Mouse (Mus musculus) right cerebral cortex, adult 2 months (tissue): Measurements from ENCODE around the gene Ccs.
"Not testable (repeated sequence)": the region's sequence is repeated elsewhere in the genome, so short reads cannot be mapped to it uniquely, and the experiment has no call there.

Experiments used
- DNase-seq, 2 experiments: peaks; one replicate each; pipeline ENCODE4 v3.0.0; 2021 to 2022; ENCODE audit warnings: low spot score in 2 of 2

Ccs gene

GRCm38 (mm10) chr19:4836096-4836495, 3.0 kb downstream of the Ccs start:
- DNase-seq = no peak

GRCm38 (mm10) chr19:4833977-4834376, 5.2 kb downstream of the Ccs start:
- DNase-seq = no peak

DNA sequence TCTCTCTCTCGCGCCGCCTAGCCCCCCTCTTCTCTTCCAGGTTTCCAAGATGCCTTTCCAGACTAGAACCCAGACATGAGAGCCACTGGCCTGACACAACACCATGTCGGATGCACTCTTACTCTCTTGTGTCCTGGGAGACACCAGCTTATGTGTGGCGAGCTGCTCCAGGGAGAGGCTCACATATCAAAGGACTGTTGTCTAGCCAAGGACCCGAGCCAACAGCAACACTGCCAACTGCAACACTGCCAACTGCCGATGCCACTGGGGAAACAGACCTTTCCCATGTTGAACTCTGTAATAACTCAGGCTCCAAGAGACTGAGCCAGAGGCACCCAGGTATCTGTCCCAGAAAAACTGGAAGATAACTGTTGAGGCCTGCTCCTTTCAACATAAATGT, 10.0 kb downstream of the Ccs start:
- peak; percentile 26 to 37 for DNase-seq

GRCm38 (mm10) chr19:4828444-4829114, 10.6 kb downstream of the Ccs start:
- DNase-seq = no peak

GRCm38 (mm10) chr19:4820678-4821303, 18.3 kb downstream of the Ccs start:
- DNase-seq = peak; percentile 33 to 59

- DNase-seq = no peak
These were observed 21.8 kb downstream of the Ccs start for GRCm38 (mm10) chr19:4817182-4817835.

GRCm38 (mm10) chr19:4813015-4813414, 26.1 kb downstream of the Ccs start:
- no peak for DNase-seq

DNA sequence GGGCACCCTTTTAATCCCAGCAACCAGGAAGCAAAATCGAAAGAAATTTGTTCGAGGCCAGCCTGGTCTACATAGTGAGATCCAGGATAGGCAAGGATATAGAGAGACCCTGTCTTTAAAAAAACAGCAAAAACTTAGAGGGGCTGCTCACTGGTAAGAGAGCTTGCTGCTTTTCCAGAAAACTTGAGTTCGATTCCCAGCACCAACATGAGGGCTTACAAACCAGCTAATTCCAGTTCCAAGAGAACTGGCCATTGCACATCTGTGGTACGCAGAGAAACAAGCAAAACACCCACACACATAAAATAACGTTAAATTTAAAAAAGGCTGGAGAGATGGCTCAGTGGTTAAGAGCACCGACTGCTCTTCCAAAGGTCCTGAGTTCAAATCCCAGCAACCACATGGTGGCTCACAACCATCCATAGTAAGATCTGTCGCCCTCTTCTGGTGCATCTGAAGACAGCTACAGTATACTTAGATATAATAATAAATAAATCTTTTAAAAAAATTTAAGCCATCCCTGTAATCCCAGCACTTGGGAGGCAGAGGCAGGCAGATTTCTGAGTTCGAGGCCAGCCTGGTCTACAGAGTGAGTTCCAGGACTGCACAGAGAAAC, 26.7 kb downstream of the Ccs start:
- DNase-seq = not testable (repeated sequence)

GRCm38 (mm10) chr19:4811909-4812242, 27.3 kb downstream of the Ccs start:
- DNase-seq = no peak

DNA sequence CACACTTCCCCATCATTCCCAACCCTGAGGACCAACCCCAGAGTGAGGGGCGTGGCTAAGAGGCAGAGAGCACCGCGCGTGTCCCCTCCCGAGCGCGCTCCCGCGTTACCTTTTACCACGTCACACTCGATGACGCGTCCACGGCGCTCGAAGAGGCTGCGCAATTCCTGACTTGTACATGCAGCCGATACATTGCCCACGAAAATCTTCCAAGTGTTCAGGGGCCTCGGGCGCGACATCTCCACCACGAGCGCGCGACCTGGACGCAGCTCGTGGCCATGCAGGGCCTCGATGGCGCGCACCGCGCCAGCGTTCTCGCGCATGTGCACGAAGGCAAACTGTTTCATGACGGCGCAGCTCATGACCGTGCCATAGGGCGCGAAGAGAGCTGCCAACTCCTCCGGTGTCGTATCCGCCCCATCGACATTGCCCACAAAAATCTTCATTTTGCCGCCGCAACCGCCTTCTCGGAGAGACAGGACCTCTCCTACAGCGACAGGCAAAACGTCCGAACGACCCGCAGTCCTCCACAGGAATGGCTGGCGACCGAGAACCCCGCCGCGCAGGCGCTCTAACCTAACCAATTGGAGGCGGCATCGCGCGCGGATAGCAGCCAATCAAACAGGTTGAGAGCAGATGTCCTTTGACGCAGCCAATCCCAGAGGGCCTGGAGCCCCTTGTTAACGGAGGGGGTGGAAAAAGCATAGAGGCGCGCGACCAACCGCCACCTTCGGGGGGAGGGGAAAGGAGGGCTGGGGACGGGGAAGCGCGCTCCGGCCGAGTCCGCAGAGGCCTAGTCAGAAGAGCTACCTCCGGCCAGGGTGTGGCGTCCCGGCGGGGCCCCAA, 27.8 kb downstream of the Ccs start, which contains the start of the genes Gm21992 and Rbm14:
Gm21992 (minus strand) TSS at position 550 of the 846 bp plus-strand sequence.
Rbm14 (minus strand) TSS at position 572 of the 846 bp plus-strand sequence.
- peak; percentile 98 to 99 for DNase-seq

- no peak for DNase-seq
These were observed 28.4 kb downstream of the Ccs start for GRCm38 (mm10) chr19:4810746-4811062.

DNA sequence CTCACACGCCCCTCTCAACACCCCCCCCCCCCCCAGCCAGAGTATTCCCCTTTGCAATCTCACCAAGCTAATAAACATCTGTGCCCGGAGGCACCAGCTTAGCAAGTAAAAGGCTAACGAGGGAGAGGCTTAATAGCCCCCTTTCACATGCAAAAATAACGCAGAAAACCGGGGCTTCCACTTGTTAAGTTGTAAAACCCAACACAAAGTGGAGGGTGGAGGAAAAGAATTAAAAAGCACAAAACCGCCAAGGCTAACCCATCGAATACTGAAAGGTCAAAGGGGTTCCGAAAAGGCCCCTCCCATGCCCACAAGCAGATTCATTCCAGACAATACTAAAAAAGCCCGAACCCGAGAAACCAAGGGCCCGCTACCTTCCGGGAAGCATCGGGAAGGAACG, 28.8 kb downstream of the Ccs start:
- no peak for DNase-seq

DNA sequence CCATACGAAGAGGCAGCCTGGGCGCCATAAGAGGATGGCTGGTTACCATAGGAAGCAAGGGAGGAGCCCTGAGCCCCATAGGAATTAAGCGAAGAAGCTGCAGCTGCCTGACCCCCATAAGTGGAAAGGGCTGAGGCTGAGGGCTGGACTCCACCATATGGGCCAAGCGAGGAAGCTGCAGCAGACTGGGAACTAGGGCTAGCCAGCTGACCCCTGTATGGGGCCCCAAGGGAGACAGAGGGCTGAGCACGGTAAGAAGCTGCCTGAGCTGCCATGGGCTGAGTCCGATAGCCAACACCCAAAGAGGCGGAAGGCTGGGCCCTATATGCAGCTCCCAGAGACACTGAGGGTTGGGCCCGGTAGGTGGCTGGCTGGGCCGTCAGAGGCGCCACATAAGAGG, 35.8 kb downstream of the Ccs start:
- no peak for DNase-seq

- no peak for DNase-seq
These were observed 36.4 kb downstream of the Ccs start for GRCm38 (mm10) chr19:4802691-4803091.

DNA sequence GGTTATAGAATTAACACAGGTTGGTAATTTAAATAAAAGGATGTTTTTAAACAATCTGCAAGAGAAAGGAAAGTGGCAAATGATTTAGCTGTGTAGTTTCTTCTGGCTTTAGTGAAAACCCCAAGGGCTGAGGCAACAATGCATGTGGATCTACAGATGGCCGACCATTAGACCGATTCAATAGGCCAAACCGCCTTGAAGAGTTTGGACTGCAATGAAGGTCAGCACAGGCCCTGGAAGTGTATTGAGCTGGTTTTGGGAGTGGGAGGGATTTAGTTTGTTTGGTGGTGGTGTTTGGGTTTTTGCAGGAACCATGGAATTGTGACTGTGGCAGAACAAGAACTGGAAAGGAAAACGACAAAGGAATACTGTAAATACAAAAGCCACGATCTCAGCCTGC, 40.0 kb downstream of the Ccs start:
- DNase-seq = no peak

GRCm38 (mm10) chr19:4797846-4798245, 41.3 kb downstream of the Ccs start:
- DNase-seq = no peak

DNA sequence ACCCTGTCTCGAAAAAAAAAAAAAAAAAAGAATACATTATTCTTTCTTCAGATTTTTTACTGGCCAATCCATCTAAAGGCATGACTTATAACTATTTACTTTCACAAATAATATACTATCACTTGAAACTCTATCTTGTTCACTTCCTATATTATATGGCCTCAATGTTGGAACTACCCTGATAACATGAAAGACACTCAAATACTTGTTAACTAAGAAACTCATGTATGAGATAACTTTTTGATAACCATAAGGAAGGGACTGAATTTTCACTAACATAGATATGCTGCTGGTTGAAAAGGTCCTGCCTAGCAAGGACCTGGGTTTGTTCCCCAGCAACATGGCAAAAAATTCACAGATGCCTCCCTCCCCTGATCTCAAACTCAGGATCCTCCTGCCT, 43.2 kb downstream of the Ccs start:
- no peak for DNase-seq

GRCm38 (mm10) chr19:4793831-4794422, 45.2 kb downstream of the Ccs start, which contains the start of gene Rbm4:
Rbm4 (minus strand) TSS chr19:4793901.
- DNase-seq = peak; percentile 99

- DNase-seq = no peak
These were observed 45.8 kb downstream of the Ccs start for GRCm38 (mm10) chr19:4793281-4793830.

GRCm38 (mm10) chr19:4786313-4786712, 52.8 kb downstream of the Ccs start:
- DNase-seq = no peak

GRCm38 (mm10) chr19:4785206-4785605, 53.9 kb downstream of the Ccs start:
- no peak for DNase-seq
